ENCODE assay signal across 1 mouse cellular context in the genomic region with DNA sequence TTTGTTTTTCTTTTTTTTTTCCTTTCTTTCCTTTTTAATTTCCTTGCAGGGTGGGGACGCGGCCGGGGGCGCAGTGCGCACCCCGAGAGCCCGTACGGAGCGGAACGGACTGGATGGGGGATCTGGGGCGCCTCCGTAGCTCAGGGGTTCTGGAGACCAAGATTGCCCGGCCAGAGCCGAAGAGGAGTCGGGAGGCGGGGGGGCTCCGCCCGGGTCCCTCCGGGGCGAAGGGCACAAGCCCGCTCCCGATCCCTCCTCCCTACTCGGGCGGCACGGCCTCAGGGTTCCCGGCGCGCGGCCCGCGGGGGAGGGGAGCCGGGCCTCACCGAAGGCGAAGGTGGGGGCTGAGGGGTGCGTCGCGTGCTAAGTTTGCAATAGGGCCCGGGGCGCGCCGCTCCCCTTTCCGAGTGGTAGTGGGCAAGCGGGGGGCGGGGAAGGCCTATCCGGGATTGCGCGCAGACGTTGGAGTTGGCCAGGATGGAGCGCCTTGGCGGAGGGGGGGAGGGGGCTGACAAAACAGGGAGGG.
TF ChIP-seq lines count a peak whose summit lies in the region.

No protein-coding gene starts in this region.

TF ChIP-seq in MEL, 35 proteins besides CTCF, POLR2A, EP300 and RAD21:
- TF ChIP-seq TBP (IDR thresholded peaks at IDR 0.05; ENCODE audit: low read depth, low read length): peak; percentile 9; the same call in 1 of the 2 replicates
- no peak for TF ChIP-seq RCOR1 (IDR thresholded peaks at IDR 0.05; ENCODE audit: low read depth, low read length)
- no peak; the same call in 1 of the 2 replicates for TF ChIP-seq E2F4 (IDR thresholded peaks at IDR 0.05; ENCODE audit: borderline replicate concordance, low read depth, low read length)
- no peak for TF ChIP-seq POLR2AphosphoS2 (IDR thresholded peaks at IDR 0.05; ENCODE audit: low read length)
- no peak for TF ChIP-seq ELF1 (IDR thresholded peaks at IDR 0.05; ENCODE audit: low read depth, low read length)
- TF ChIP-seq MEF2A (IDR thresholded peaks at IDR 0.05; ENCODE audit: extremely low read depth, insufficient replicate concordance, low read depth, low read length, poor library complexity, severe bottlenecking): no peak
- TF ChIP-seq ETS1 (IDR thresholded peaks at IDR 0.05; ENCODE audit: low read depth, low read length): no peak; the same call in 1 of the 2 replicates
- TF ChIP-seq ZNF384 (IDR thresholded peaks at IDR 0.05; ENCODE audit: low read depth, low read length): no peak
- no peak for TF ChIP-seq MYC (IDR thresholded peaks at IDR 0.05; ENCODE audit: low read depth, low read length)
- no peak for TF ChIP-seq JUND (IDR thresholded peaks at IDR 0.05; ENCODE audit: low read depth, low read length)
- TF ChIP-seq USF2 (IDR thresholded peaks at IDR 0.05; ENCODE audit: borderline replicate concordance in 1 of 2, insufficient read depth in 1 of 2, low read depth in 1 of 2, low read length in 2 of 2): no peak
- TF ChIP-seq GATA1 (IDR thresholded peaks at IDR 0.05; ENCODE audit: low read depth, low read length): no peak
- TF ChIP-seq CHD2 (IDR thresholded peaks at IDR 0.05; ENCODE audit: low read length): no peak
- TF ChIP-seq MYB (IDR thresholded peaks at IDR 0.05; ENCODE audit: low read depth, low read length): no peak
- TF ChIP-seq ZC3H11A (IDR thresholded peaks at IDR 0.05; ENCODE audit: low read depth, low read length): no peak
- TF ChIP-seq MXI1 (IDR thresholded peaks at IDR 0.05; ENCODE audit: low read depth, low read length): 0 out of 2 replicates have a peak, but pooled peaks have one; percentile 44
- TF ChIP-seq HCFC1 (IDR thresholded peaks at IDR 0.05; ENCODE audit: low read depth, low read length): no peak
- no peak for TF ChIP-seq TAL1 (IDR thresholded peaks at IDR 0.05; ENCODE audit: low read length)
- 0 out of 2 replicates have a peak, but pooled peaks have one; percentile 11 for TF ChIP-seq CHD1 (IDR thresholded peaks at IDR 0.05; ENCODE audit: low read depth, low read length)
- no peak for TF ChIP-seq TCF12 (IDR thresholded peaks at IDR 0.05; ENCODE audit: low read depth, low read length)
- TF ChIP-seq MAFK (IDR thresholded peaks at IDR 0.05; ENCODE audit: borderline replicate concordance, low read depth, low read length): no peak
- TF ChIP-seq ZKSCAN1 (IDR thresholded peaks at IDR 0.05; ENCODE audit: low read depth, low read length): 0 out of 2 replicates have a peak, but pooled peaks have one; percentile 36
- TF ChIP-seq UBTF (IDR thresholded peaks at IDR 0.05; ENCODE audit: borderline replicate concordance, insufficient read depth, low read depth, low read length): no peak
- TF ChIP-seq SIN3A (IDR thresholded peaks at IDR 0.05; ENCODE audit: low read length): no peak; the same call in 1 of the 2 replicates
- peak; percentile 49; the same call in 1 of the 2 replicates for TF ChIP-seq BHLHE40 (IDR thresholded peaks at IDR 0.05; ENCODE audit: borderline replicate concordance, low read depth, low read length)
- TF ChIP-seq MAZ (IDR thresholded peaks at IDR 0.05; ENCODE audit: low read depth, low read length): peak; percentile 64; the same call in 1 of the 2 replicates
- no peak for TF ChIP-seq NRF1 (IDR thresholded peaks at IDR 0.05; ENCODE audit: insufficient read depth, low read depth, low read length, poor library complexity, severe bottlenecking)
- TF ChIP-seq NELFE (IDR thresholded peaks at IDR 0.05; ENCODE audit: low read depth, low read length): no peak
- 0 out of 2 replicates have a peak, but pooled peaks have one; percentile 4 for TF ChIP-seq USF1 (IDR thresholded peaks at IDR 0.05; ENCODE audit: low read depth, low read length)
- TF ChIP-seq POLR2AphosphoS5 (IDR thresholded peaks at IDR 0.05; ENCODE audit: borderline replicate concordance, low read depth, low read length): no peak
- TF ChIP-seq GABPA (IDR thresholded peaks at IDR 0.05; ENCODE audit: low read depth, low read length): no peak
- TF ChIP-seq SMC3 (IDR thresholded peaks at IDR 0.05; ENCODE audit: low read depth, low read length): no peak
- TF ChIP-seq KAT2A (conservative IDR thresholded peaks at IDR 0.05; ENCODE audit: low read depth, low read length): no peak
- TF ChIP-seq MAX (IDR thresholded peaks at IDR 0.05; ENCODE audit: low read length): no peak
- no peak for TF ChIP-seq ZMIZ1 (IDR thresholded peaks at IDR 0.05; ENCODE audit: low read depth, low read length)
